Mouse (Mus musculus) forebrain, embryonic 11.5 days (tissue): ENCODE measurements at regions not wholly inside any gene's neighbourhood (a gene's known extent, or its start where the extent isn't known, plus 50 kb on each side); places are given as distances from the start of the nearest gene placed in this dataset.

ENCODE experiments used
- ATAC-seq: fragments of 200-750 bp; cut with Nextera tagmentation; replicated peaks from 2 replicates; pipeline ENCODE4 v1.8.0; 2017; ENCODE audit warnings: moderate TSS enrichment; ENCODE audit not compliant: low FRiP score
- DNase-seq: peaks from one replicate; pipeline ENCODE4 v3.0.0-alpha.2; 2017; ENCODE audit warnings: low spot score
- H3K27ac ChIP-seq: fragments of 300-500 bp; sonication (generic); 2 replicates; pipeline ENCODE4 v1.5.1; 2014; ENCODE audit warnings: low read depth, low read length
- H3K27me3 ChIP-seq: fragments of 300-500 bp; sonication (generic); 2 replicates; pipeline ENCODE4 v1.6.1; 2014; ENCODE audit warnings: mild to moderate bottlenecking, low read length, mixed read lengths; ENCODE audit not compliant: control insufficient read depth, insufficient read depth
- H3K36me3 ChIP-seq: fragments of 300-500 bp; sonication (generic); 2 replicates; pipeline ENCODE4 v1.6.1; 2014; ENCODE audit warnings: mild to moderate bottlenecking, low read length, moderate library complexity, mixed read lengths; ENCODE audit not compliant: control insufficient read depth, insufficient read depth
- H3K4me1 ChIP-seq: fragments of 300-500 bp; sonication (generic); replicated peaks from 2 replicates; pipeline ENCODE4 v1.6.1; 2014; ENCODE audit warnings: low read length, mixed read lengths; ENCODE audit not compliant: control insufficient read depth, insufficient read depth
- H3K4me2 ChIP-seq: fragments of 300-500 bp; sonication (generic); 2 replicates; pipeline ENCODE4 v1.6.1; 2014; ENCODE audit warnings: low read depth, mild to moderate bottlenecking, low read length, moderate library complexity, mixed read lengths; ENCODE audit not compliant: severe bottlenecking
- H3K4me3 ChIP-seq: fragments of 300-500 bp; sonication (generic); 2 replicates; pipeline ENCODE4 v1.5.1; 2014; ENCODE audit warnings: low read depth, low read length
- H3K9ac ChIP-seq: fragments of 300-500 bp; sonication (generic); 2 replicates; pipeline ENCODE4 v1.6.1; 2014; ENCODE audit warnings: low read length
- H3K9me3 ChIP-seq: fragments of 300-500 bp; sonication (generic); 2 replicates; pipeline ENCODE4 v1.6.1; 2016; ENCODE audit warnings: low read length, mixed read lengths; ENCODE audit not compliant: control insufficient read depth
- WGBS: fragments of 180-500 bp; shearing (Covaris S2); extraction: QIAGEN DNeasy Blood & Tissue Kit; methylation state at CpG from one replicate; pipeline ENCODE4 v1.1.7; 2014; 5-methylcytosine and 5-hydroxymethylcytosine counted together

- Histone ChIP-seq H3K9me3 (no peaks in the 10 kb centered on the region), H3K4me3 (no peak overlapping the region), H3K27ac (no peak overlapping the region), H3K36me3 (no peaks in the 10 kb centered on the region), H3K27me3 (no peaks in the 10 kb centered on the region; the same call in 1 of the 2 replicates), H3K4me1 (no peaks in the 10 kb centered on the region), H3K4me2 (no peak overlapping the region), H3K9ac (no peak overlapping the region)
- WGBS = 72% methylated on average over 6 of the region's 6 CpGs
- ATAC-seq = no peak
- no peak for DNase-seq
These were observed 51.5 kb upstream of the Med13 start for GRCm38 (mm10) chr11:86408686-86409579.

- no peaks in the 10 kb centered on the region for H3K9me3 ChIP-seq
- ATAC-seq = no peak
- DNase-seq = no peak
- no peaks in the 10 kb centered on the region for H3K4me1 ChIP-seq
- 86% methylated on average over 10 of the region's 10 CpGs for WGBS
- no peak overlapping the region for H3K9ac ChIP-seq
- no peaks in the 10 kb centered on the region; the same call in 1 of the 2 replicates for H3K27me3 ChIP-seq
- no peak overlapping the region for H3K4me2 ChIP-seq
- H3K36me3 ChIP-seq = no peaks in the 10 kb centered on the region
- no peak overlapping the region for H3K4me3 ChIP-seq
- no peak overlapping the region for H3K27ac ChIP-seq
These were observed 52.2 kb upstream of the Med13 start for GRCm38 (mm10) chr11:86409580-86409947.

GRCm38 (mm10) chr11:86410521-86410920 lies 53.1 kb upstream of the Med13 start:
- H3K4me2 ChIP-seq = no peak overlapping the region
- 81% methylated on average over 10 of the region's 10 CpGs for whole genome bisulfite sequencing

GRCm38 (mm10) chr11:86412772-86413390 lies 55.5 kb upstream of the Med13 start:
- Histone ChIP-seq H3K27ac (no peak overlapping the region), H3K9ac (no peak overlapping the region)
- ATAC-seq = no peak

More at GRCm38 (mm10) chr11:86410521-86410920, 53.1 kb upstream of the Med13 start:
- Histone ChIP-seq H3K27ac (no peak overlapping the region), H3K27me3 (no peaks in the 10 kb centered on the region; the same call in none of the 2 replicates), H3K4me1 (no peaks in the 10 kb centered on the region), H3K36me3 (no peaks in the 10 kb centered on the region), H3K4me3 (no peak overlapping the region), H3K9ac (no peak overlapping the region), H3K9me3 (no peaks in the 10 kb centered on the region)
- DNase-seq (no peak), ATAC-seq (no peak)

GRCm38 (mm10) chr11:86416471-86416870 lies 59.1 kb upstream of the Med13 start:
- Histone ChIP-seq H3K27ac (no peak overlapping the region), H3K9me3 (no peaks in the 10 kb centered on the region), H3K4me1 (no peaks in the 10 kb centered on the region), H3K4me2 (no peak overlapping the region), H3K27me3 (peaks cover 3% of the 10 kb centered on the region), H3K9ac (no peak overlapping the region), H3K36me3 (no peaks in the 10 kb centered on the region), H3K4me3 (no peak overlapping the region)
- DNase-seq (no peak), ATAC-seq (peak; percentile 42; the same call in 1 of the 2 replicates)
- 39% methylated on average over 5 of the region's 5 CpGs for WGBS

More at GRCm38 (mm10) chr11:86412772-86413390, 55.5 kb upstream of the Med13 start:
- no peak overlapping the region for H3K4me3 ChIP-seq
- 53% methylated on average over 13 of the region's 13 CpGs for WGBS
- H3K9me3 ChIP-seq = no peaks in the 10 kb centered on the region
- no peaks in the 10 kb centered on the region for H3K4me1 ChIP-seq
- DNase-seq = no peak
- no peaks in the 10 kb centered on the region for H3K36me3 ChIP-seq
- H3K27me3 ChIP-seq = no peaks in the 10 kb centered on the region; the same call in none of the 2 replicates
- H3K4me2 ChIP-seq = no peak overlapping the region

- no peak overlapping the region for H3K9ac ChIP-seq
- no peaks in the 10 kb centered on the region for H3K4me1 ChIP-seq
- no peaks in the 10 kb centered on the region for H3K9me3 ChIP-seq
- no peak overlapping the region for H3K27ac ChIP-seq
- 58% methylated on average over 6 of the region's 6 CpGs for WGBS
- peaks cover 3% of the 10 kb centered on the region for H3K27me3 ChIP-seq
- no peak overlapping the region for H3K4me3 ChIP-seq
- DNase-seq (no peak), ATAC-seq (no peak)
- H3K4me2 ChIP-seq = no peak overlapping the region
- no peaks in the 10 kb centered on the region for H3K36me3 ChIP-seq
These were observed 59.8 kb upstream of the Med13 start for GRCm38 (mm10) chr11:86417164-86417563.

- H3K27me3 ChIP-seq = peaks cover 3% of the 10 kb centered on the region; the same call in 1 of the 2 replicates
- no peak overlapping the region for H3K9ac ChIP-seq
- no peaks in the 10 kb centered on the region for H3K4me1 ChIP-seq
- ATAC-seq (no peak), DNase-seq (no peak)
- WGBS = 87% methylated on average over 5 of the region's 5 CpGs
- H3K4me3 ChIP-seq = no peak overlapping the region
- no peaks in the 10 kb centered on the region for H3K9me3 ChIP-seq
- H3K36me3 ChIP-seq = no peaks in the 10 kb centered on the region
- H3K4me2 ChIP-seq = no peak overlapping the region
- H3K27ac ChIP-seq = no peak overlapping the region
These were observed 62.5 kb upstream of the Med13 start for GRCm38 (mm10) chr11:86419810-86420483.

- Histone ChIP-seq H3K9ac (no peak overlapping the region), H3K4me3 (no peak overlapping the region), H3K9me3 (no peaks in the 10 kb centered on the region), H3K27me3 (no peaks in the 10 kb centered on the region), H3K4me2 (no peak overlapping the region), H3K36me3 (no peaks in the 10 kb centered on the region), H3K4me1 (no peaks in the 10 kb centered on the region), H3K27ac (no peak overlapping the region)
- WGBS = 76% methylated on average over 3 of the region's 3 CpGs
- DNase-seq (no peak), ATAC-seq (no peak)
These were observed 55.5 kb upstream of the Rnft1 start for GRCm38 (mm10) chr11:86428926-86429325.
